Mouse (Mus musculus): ENCODE measurements around the gene Lyz1. TPM values are rescaled to one million over a fixed set of nuclear protein-coding genes. Genes with fewer than 3 reads are reported as not detected.
"Not testable (repeated sequence)": the region's sequence is repeated elsewhere in the genome, so short reads cannot be mapped to it uniquely, and the experiment has no call there.

The Lyz1 gene
- polyA plus RNA-seq, 1 experiment from 2014 or later: 0.29 TPM

- Histone ChIP-seq H3K9ac (ENCODE audit: low read length) (no peak overlapping the region), H3K4me3 (ENCODE audit: low read depth, low read length) (no peak overlapping the region), H3K27me3 (ENCODE audit: control insufficient read depth, insufficient read depth, low read length) (no peaks in the 10 kb centered on the region), H3K9me3 (ENCODE audit: control insufficient read depth, low read length) (no peaks in the 10 kb centered on the region), H3K36me3 (ENCODE audit: control insufficient read depth, insufficient read depth, low read length) (no peaks in the 10 kb centered on the region), H3K4me1 (replicated peaks; ENCODE audit: control insufficient read depth, insufficient read depth) (no peaks in the 10 kb centered on the region), H3K27ac (replicated peaks) (no peak overlapping the region), H3K4me2 (replicated peaks; ENCODE audit: low read depth) (no peak overlapping the region)
- TF ChIP-seq CTCF (IDR thresholded peaks at IDR 0.05; ENCODE audit: low read depth): no peak
- TF ChIP-seq EP300 (optimal IDR thresholded peaks at IDR 0.05): no peak
- WGBS: 48% methylated on average over 6 of the region's 6 CpGs
- DNase-seq (ENCODE audit: low spot score): no peak
- no peak for ATAC-seq (ENCODE audit: low FRiP score, low TSS enrichment)
Measured at GRCm38 (mm10) chr10:117290046-117290870, 2.4 kb downstream of the Lyz1 start.

DNA sequence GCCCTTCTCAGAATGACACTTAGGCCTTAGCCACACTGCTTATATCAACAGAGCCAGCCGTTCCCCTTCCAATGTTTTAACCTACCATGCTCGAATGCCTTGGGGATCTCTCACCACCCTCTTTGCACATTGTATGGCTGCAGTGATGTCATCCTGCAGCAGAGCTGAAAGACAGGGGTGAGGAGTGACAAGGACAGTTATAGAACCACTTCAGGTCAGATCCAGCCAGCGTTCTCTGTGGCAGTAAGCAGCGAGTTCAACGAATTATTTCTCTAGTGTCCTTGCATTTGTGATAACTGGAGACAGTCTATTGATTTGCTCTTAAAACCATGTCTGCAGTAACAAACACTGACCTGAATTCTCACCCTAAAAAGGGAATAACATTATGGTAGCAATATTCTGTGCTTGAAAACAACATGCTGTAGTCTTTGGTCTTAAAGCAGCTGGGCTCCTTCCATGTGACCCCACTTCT lies 3.6 kb downstream of the Lyz1 start:
- H3K4me3 ChIP-seq (ENCODE audit: low read depth, low read length); H3K9me3 ChIP-seq (ENCODE audit: control insufficient read depth, low read length); H3K4me2 ChIP-seq (replicated peaks; ENCODE audit: low read depth); ATAC-seq (ENCODE audit: low FRiP score, low TSS enrichment); H3K27me3 ChIP-seq (ENCODE audit: control insufficient read depth, insufficient read depth, low read length); H3K4me1 ChIP-seq (replicated peaks; ENCODE audit: control insufficient read depth, insufficient read depth); H3K27ac ChIP-seq (replicated peaks); DNase-seq (ENCODE audit: low spot score); H3K9ac ChIP-seq (ENCODE audit: low read length); H3K36me3 ChIP-seq (ENCODE audit: control insufficient read depth, insufficient read depth, low read length): not testable (repeated sequence)
- 68% methylated on average over 5 of the region's 5 CpGs for WGBS

DNA sequence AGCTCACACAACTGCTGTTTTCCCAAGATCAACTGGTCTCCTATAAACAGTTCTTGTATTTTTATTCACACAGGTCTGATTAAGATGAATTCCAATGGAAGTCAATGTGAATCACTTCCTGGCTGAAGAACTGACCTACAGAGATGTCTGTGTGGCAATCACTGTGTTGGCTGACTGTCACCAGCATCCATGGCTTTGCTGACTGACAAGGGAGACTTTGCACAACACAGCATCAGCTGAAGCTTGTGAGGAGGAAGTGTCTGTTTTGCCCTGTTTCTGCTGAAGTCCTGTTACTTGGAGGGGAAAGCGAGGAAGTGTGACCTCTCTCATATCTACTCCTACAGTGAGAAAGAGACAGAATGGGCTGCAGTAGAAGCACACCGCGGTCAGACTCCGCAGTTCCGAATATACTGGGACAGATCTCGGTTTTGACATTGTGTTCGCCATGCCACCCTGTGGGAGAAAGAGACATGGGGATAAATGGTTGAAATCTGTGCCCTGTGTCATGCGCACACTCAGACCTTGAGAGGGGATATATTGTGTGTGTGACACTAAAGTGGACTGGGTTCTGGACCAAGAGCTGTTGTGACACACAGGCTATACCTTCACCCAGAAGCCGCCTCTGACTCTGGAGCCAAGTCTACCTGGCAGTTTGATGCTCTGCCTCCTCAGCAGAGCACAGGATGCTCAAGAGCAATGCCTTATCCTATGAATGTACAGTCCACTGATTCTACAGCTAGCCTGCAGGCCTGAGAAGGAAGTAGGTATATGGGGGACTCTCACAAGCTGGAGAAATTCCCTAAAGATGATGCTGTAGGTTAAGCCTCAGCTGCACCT lies 4.3 kb downstream of the Lyz1 start:
- ATAC-seq (ENCODE audit: low FRiP score, low TSS enrichment) (no peak), DNase-seq (ENCODE audit: low spot score) (no peak)
- Histone ChIP-seq H3K9me3 (ENCODE audit: control insufficient read depth, low read length) (no peaks in the 10 kb centered on the region), H3K36me3 (ENCODE audit: control insufficient read depth, insufficient read depth, low read length) (no peaks in the 10 kb centered on the region), H3K4me2 (replicated peaks; ENCODE audit: low read depth) (no peak overlapping the region), H3K27ac (replicated peaks) (no peak overlapping the region), H3K4me3 (ENCODE audit: low read depth, low read length) (no peak overlapping the region), H3K9ac (ENCODE audit: low read length) (no peak overlapping the region), H3K4me1 (replicated peaks; ENCODE audit: control insufficient read depth, insufficient read depth) (no peaks in the 10 kb centered on the region), H3K27me3 (ENCODE audit: control insufficient read depth, insufficient read depth, low read length) (no peaks in the 10 kb centered on the region)
- WGBS: 92% methylated on average over 9 of the region's 9 CpGs
- no peak for TF ChIP-seq CTCF (IDR thresholded peaks at IDR 0.05; ENCODE audit: low read depth)
- no peak for TF ChIP-seq EP300 (optimal IDR thresholded peaks at IDR 0.05)

DNA sequence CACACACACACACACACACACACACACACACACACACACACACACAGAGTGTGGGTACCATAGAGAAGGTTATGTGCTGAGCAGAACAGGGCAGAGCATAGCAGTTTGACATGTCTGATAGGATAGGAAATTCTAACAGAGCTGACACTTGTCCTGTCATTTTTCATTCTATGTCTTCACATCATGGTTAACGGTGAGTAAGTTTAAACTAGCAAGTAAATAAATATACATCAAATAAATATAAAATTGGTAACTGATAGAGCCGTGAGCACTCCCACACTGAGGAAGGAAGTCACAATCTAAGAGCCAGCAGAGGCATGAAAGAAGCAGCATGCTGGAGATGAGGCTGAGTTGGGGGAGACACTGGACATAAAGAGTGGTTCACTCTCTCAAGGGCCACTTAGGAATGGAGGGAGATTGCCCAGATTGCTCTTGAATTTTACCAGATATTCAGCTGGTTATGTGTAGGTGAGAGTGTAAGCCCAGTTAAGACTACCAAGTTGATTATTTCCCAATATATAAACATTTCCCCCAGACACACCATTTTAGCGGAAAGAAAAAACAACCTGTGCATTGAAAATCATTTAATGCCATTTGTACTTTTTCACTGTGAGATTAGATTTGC lies 5.3 kb downstream of the Lyz1 start:
- ATAC-seq (ENCODE audit: low FRiP score, low TSS enrichment): no peak
- whole genome bisulfite sequencing: 63% methylated on average over 3 of the region's 3 CpGs
- H3K9ac ChIP-seq (ENCODE audit: low read length): no peak overlapping the region

GRCm38 (mm10) chr10:117286366-117286970 lies 6.2 kb downstream of the Lyz1 start:
- no peak for TF ChIP-seq CTCF (IDR thresholded peaks at IDR 0.05; ENCODE audit: low read depth)
- no peak for TF ChIP-seq EP300 (optimal IDR thresholded peaks at IDR 0.05)
- no peak for DNase-seq (ENCODE audit: low spot score)
- H3K4me3 ChIP-seq (ENCODE audit: low read depth, low read length): no peak overlapping the region

More for the DNA sequence above, 5.3 kb downstream of the Lyz1 start:
- Histone ChIP-seq H3K9me3 (ENCODE audit: control insufficient read depth, low read length) (no peaks in the 10 kb centered on the region), H3K27ac (replicated peaks) (no peak overlapping the region), H3K4me2 (replicated peaks; ENCODE audit: low read depth) (no peak overlapping the region), H3K36me3 (ENCODE audit: control insufficient read depth, insufficient read depth, low read length) (no peaks in the 10 kb centered on the region), H3K4me3 (ENCODE audit: low read depth, low read length) (no peak overlapping the region), H3K4me1 (replicated peaks; ENCODE audit: control insufficient read depth, insufficient read depth) (no peaks in the 10 kb centered on the region), H3K27me3 (ENCODE audit: control insufficient read depth, insufficient read depth, low read length) (no peaks in the 10 kb centered on the region)
- TF ChIP-seq CTCF (IDR thresholded peaks at IDR 0.05; ENCODE audit: low read depth) (no peak), EP300 (optimal IDR thresholded peaks at IDR 0.05) (no peak)
- DNase-seq (ENCODE audit: low spot score): no peak

DNA sequence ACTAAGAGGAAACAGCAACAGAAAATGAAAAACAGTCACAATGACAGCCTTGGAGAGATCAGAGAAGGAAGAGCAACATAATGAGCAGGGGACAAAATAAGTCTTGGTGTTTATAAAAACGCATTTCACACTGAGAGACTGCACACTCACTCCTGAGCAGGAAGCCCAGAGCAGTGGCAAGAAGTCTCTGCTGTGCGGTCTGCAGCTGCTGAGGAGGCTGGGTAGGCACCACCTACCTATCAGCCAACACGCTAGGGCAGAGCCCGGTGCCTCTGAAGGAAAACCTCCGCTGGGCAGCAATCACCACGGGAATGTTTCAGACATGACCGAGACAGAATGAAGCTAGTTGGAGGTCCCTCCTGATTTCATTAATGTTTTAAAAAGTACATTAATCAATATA lies 7.1 kb downstream of the Lyz1 start:
- WGBS: 48% methylated on average over 2 of the region's 7 CpGs
- not testable (repeated sequence) for H3K27me3 ChIP-seq (ENCODE audit: control insufficient read depth, insufficient read depth, low read length); H3K9me3 ChIP-seq (ENCODE audit: control insufficient read depth, low read length); DNase-seq (ENCODE audit: low spot score); H3K36me3 ChIP-seq (ENCODE audit: control insufficient read depth, insufficient read depth, low read length); H3K27ac ChIP-seq (replicated peaks); H3K4me2 ChIP-seq (replicated peaks; ENCODE audit: low read depth); H3K9ac ChIP-seq (ENCODE audit: low read length); H3K4me1 ChIP-seq (replicated peaks; ENCODE audit: control insufficient read depth, insufficient read depth); H3K4me3 ChIP-seq (ENCODE audit: low read depth, low read length); ATAC-seq (ENCODE audit: low FRiP score, low TSS enrichment)

More at GRCm38 (mm10) chr10:117286366-117286970, 6.2 kb downstream of the Lyz1 start:
- 85% methylated on average over 6 of the region's 6 CpGs for WGBS
- no peaks in the 10 kb centered on the region for H3K27me3 ChIP-seq (ENCODE audit: control insufficient read depth, insufficient read depth, low read length)
- H3K4me1 ChIP-seq (replicated peaks; ENCODE audit: control insufficient read depth, insufficient read depth): 0 out of 2 replicates have a peak, but pooled peaks cover 2% of the 10 kb centered on the region
- no peaks in the 10 kb centered on the region for H3K9me3 ChIP-seq (ENCODE audit: control insufficient read depth, low read length)
- H3K36me3 ChIP-seq (ENCODE audit: control insufficient read depth, insufficient read depth, low read length): no peaks in the 10 kb centered on the region
- H3K9ac ChIP-seq (ENCODE audit: low read length): no peak overlapping the region
- no peak overlapping the region for H3K27ac ChIP-seq (replicated peaks)
- no peak for ATAC-seq (ENCODE audit: low FRiP score, low TSS enrichment)
- no peak overlapping the region for H3K4me2 ChIP-seq (replicated peaks; ENCODE audit: low read depth)
